Mouse (Mus musculus) embryo, embryonic 10.5 days (tissue): ENCODE results near the gene Mydgf.
A peak's percentile ranks its signal among the peaks of the same experiment; 100 is the strongest.

Source experiments
- DNase-seq: peaks from one replicate; pipeline ENCODE4 v3.0.0-alpha.2; 2015; ENCODE audit warnings: low spot score

The Mydgf gene

DNA sequence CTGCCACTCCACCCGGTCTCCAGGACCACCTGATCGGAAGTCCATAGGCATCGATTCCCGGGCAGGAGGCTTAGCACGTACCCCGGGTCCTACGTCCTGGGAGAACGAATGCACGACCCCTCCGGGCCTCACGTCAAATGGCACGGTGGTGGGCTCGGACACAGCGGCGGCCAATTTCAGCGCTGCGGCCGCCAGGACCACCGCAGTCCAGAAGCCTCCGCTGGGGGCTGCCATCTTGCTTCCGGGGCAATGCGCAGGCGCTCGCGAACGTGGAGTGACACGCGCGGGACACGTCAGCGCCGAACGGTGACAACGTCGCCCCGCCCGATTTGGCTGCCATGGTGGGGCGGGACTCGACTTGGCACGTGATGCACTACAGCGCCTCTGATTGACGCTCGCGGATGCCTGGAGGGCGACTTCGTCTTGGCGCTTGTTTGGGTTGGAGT, at the start of gene Mydgf:
Gene Mydgf (minus strand): TSS at position 263 of the 446 bp plus-strand sequence.
- DNase-seq = peak; percentile 96

DNA sequence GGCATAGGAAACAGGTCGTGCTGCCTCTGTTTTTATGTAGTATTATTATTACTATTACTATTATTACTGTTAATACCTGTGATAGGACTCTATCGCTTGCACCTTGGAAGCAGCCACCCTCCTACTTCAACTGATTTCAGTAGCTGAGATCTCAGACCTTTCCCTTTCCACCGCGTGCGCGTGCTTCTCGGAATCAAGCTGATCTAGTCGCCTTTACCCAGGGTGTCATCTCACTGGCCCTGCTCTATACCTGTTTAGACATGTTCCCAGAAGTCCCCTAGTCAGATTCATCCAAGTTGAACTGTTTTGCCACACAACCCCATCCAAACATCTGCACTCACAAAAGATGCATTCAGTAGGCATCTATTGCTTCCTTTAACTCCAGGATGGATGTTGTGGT, 49.7 kb upstream of the Mydgf start:
- no peak for DNase-seq

DNA sequence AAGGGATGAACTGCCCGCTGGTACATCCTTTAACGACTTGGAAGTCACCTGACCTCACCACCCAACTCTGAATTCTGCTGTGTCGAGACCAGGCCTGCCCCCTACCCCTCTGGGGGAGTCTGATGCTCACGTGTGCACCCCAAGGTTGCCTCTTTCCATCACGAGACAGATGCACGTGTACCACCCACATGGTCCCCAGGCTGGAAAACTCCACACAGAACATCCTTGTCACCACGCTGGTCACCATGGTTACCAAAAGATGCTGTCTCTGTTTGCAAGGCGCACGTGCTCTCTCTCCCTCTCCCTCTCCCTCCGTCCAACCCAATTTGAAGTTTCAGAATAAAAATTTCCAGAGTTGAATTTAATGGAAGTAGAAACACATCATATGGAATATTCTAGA, 46.2 kb upstream of the Mydgf start:
- DNase-seq = no peak

DNA sequence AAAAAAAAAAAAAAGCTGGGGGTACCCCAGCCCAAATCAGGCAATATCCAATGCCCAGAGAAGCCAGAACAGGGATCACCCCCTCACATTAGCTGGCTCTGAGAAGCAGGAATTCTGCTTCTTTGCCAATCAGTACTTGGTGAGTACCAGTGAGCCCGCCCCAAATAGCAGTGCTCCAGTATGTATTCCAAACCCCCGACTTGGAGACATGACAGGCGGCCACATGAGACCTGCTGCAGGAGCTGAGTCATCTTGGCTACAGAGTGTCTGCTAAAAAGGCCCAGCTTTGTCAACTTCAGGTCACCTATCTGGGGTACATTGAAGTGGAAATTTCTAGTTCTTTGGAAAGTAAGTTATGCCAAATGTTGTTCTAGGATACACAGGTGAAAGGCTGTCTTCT, 42.8 kb upstream of the Mydgf start:
- DNase-seq = no peak

DNA sequence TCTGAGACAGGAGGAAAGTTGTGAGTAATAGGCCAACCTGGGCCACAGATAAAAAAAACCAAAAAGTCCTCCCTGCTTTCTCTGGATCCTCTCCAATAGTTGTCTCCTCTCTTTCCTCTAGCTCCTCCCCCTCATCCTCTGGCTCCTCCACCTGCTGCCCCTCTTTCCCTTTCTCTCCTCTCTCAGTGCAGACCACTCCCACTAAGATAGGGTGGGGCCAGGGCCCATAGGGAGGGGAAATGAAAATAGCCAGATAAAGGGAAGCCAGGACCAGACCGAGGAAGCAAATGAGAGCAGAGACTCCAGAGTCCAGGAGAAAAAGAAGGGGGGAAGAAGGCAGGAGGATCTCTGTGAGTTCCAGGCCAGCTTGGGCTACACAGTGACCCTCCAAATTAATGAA, 41.2 kb upstream of the Mydgf start:
- no peak for DNase-seq

DNA sequence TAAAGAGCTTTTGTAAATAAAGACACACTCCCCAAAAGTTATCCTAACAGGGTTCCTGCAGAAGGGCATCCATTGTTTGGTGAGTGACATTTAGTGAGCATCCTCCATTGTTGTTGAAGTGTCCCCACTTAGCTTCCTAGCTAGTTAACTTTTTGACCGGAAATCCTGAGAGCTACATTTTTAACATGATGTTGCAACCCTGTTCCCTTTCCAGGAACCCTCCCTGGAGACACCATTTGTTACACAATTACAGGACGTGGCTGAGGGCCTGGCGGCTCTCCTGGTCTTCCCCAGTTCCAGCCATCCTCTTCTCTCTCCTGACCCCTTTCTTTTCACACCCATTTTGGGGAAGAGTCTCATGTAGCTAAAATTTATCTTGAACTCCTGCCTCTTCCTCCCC, 36.1 kb upstream of the Mydgf start:
- no peak for DNase-seq

DNA sequence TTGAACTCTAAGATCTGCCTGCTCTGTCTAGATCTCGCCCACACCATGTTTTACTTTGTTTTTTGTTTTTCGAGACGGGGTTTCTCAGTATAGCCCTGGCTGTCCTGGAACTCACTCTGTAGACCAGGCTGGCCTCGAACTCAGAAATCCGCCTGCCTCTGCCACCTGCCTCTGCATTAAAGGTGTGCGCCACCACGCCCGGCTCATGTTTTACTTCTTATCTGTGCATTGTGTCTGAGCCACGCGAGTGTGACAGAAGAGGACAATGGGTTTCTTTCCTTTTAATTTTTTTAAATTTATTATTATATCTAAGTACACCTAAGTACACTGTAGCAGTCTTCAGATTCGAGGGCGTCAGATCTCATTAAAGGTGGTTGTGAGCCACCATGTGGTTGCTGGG, 35.5 kb upstream of the Mydgf start:
- DNase-seq = no peak

DNA sequence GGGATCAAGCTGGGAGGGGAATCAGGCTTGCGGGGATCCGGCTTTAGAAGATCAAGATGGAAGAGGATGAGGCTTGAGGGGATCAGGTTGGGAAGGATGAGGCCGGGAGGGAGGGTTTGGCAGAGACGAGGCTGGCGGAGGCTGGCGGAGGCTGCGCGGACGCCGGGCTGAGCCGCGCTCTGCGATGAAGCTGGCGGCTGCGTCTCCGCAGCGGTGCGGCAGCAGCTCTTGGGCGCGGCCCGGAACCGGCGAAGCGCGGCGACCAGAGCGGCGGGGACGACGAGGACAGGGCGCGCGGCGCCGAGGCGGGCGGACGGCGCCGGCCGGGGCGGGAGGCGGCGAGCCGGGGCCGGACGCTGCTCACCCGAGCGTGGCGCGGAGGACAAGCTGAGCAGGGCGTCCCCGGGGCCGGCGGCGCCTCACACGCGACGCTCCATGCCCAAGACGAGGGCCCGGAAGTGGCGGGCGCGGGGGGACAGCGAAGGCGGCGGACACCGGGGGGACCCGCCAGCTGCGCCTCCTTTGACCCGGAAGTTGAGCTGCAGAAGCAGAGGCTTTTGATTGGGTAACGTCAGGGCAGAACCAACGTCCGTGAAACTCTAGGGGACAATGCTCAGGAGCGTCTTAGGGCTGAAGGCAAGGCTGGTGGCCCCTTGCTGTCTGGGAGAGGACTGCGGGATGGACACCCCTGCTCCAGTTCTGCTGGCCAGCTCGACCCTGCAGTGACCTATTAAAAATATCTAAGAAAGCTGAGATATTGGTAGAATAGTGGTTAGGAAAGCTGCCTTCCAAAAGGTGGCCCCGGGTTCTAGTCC, 34.9 kb upstream of the Mydgf start, which contains the start of gene Dpp9:
Gene Dpp9 (minus strand): TSS at position 529 of the 815 bp plus-strand sequence.
- peak; percentile 97 for DNase-seq

DNA sequence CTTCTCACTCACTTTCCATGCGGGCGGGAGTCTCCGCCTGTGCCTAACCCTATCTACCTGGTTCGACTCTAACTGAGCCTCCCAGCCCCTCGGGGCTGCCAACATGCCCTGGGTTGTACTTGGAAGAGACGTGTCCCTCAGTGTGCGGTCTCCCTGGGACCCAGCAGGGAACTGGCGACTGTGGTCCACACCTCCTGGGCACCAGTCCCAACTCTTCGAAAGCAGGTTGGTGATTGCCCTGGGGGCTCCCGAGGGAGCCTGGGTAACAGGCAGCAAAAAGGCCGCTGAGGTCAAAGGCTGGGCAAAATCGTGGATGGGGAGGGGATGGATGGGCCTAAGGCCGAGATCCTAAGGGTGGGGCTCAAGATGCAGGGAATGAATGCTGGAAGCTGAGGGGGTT, 34.0 kb upstream of the Mydgf start:
- no peak for DNase-seq

DNA sequence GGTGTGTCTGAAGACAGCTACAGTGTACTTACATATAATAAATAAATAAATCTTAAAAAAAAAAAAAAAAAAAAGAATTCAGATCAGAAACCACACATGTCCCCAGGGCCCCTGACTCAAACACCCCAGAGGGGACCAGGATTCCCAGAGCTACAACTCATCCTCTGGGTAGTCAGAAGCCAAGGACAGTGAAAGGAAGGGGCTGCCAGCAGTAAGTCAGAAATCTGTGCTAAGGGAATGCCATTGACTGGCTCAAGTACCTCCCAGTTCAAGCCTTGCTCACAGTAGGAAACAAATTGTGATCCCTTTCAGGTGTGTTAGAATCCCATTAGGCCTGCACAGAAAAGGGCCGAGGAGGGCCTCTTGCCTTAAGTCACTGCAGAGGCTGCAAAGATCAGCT, 30.5 kb upstream of the Mydgf start:
- DNase-seq = no peak

DNA sequence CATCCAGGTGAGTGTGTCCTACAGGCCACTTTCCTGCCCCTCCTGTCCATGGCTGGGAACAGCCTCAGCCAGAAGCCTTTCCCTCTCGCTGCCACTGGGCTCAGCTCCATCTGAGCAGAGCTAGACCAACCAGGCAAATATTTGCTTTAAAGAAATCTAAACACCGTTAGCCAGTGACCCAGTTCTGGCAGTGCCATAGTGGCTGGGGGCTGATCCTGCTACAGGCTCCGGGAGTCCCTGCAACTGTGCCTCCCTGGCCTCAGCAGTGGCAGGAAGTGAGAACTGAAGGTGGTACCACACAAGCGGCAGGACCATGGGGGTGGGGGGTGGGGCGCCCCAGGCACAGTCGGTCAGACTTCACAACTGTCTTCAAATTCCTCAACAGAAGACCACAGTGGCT, 29.0 kb upstream of the Mydgf start:
- DNase-seq = no peak

DNA sequence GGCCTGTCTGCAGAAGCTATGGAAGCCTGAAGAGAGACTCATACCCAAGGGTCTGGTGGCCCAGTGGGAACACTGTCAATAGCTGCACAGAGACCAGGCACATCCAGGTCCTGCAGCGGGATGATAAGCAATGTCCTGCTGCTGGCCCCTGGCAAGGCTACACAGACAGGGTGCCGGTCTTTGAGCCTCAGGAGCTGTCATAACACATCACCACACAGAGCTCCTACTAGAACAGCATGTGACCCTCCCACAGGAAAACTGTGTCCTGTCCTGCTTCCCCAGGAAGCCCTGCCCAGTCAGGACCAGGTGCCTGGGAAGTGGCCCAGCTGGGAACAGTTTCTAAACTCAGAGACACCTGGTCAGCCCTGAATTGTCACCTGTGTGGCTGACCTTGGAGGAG, 27.4 kb upstream of the Mydgf start:
- no peak for DNase-seq

DNA sequence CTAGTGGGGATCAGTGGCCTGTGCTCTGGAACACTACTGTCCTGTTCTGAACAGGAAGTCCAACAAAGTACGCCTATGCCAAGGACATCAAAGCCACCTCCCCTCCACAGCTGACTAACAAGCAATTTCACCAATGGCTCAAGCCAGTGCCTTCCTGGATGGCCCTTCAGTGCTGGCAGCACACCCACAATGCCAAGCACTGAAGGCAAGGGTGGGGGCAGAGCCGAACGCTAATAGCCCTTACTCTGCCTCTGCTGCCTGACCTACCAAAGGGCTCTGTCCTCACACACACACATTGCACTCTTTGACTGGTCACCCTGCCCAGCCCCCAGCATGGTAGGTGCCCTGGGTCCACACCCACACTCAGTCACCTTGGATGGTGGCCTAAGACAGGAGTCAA, 25.1 kb upstream of the Mydgf start:
- DNase-seq = no peak

DNA sequence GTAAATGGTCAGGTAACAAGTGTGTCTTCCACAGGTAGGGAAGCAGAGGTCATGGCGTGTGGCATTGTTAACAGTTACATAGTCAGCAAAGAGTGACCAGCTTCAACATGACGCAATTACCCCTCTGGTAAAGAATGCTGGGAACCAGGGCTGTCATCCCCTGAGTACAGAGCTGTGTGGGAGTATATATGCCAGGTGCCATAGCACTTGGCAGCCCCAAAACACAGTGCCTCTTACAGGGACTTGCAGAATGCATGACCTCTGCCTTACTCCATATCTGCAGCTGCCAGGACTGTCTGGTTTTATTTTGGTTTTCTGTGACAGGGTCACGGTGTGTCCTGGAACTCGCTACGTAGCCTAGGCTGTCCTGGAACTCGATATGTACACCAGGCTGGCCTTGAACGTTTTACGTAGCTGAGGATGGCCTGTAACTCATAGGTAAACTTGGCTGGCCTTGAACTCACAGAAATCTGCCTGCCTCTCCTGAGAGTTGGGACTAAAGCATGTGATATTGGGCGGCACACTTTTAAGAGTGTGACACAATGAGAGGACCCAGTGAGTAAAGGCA, 24.3 kb upstream of the Mydgf start:
- DNase-seq = no peak

DNA sequence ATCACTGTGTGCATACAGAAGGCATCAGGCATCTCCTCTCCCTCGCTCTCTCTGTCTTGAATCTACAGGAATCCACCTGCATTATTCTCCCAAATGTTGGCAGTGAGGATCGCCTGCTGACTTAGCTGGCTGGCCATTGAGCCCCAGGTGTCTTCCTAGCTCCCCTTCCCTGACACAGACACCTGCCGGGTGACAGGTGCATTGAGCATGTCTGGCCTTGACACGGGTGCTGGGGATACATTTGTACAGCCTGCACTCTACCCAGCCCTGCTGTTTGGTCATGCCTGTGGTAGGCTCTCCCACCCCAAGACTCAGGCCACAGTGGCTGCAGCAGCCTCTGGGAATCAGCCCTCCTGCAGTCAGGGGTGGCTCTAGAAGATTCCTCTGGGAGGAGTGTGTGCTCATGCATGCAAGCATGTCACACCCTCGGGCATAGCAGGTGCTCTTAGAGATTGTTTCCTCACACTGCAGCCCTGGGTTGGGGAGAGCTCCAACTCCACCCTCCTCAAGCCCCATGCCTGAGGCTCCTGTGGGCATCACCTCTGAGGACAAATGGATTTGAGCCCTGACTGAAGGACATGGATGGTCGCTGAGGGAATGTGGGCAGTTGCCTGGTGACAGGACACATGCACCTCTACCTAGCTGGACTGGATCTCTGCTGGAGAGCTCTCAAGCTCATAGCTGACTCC, 23.4 kb upstream of the Mydgf start:
- no peak for DNase-seq

DNA sequence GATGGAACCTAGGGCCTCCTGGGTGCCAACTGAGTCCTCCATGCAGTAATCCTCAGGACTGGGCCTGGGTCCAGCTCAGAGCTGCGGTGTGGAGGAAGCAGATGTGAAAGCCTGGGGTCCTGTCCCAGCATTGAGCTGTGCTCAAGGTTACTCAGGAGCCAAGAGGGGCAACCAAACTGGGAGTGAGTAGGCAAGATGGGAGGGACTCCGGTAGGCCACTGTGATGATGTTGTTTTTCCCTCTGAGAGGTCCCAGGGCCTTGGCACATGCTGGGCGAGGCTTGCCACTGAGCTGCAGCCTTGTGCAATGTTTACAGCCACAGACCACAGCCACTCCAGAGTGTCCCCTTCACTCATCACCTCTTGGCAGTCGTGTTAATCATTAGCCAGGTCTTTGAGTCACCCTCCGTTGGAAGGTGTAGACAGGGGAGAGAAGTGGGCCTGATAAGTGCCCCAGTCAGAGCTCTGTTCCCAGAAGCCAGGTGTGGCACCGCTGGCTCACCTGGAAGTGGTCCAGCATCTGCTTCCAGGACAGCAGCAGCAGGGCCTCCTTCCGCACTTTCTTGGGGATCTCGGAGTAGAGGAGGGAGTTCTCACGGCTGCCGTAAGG, 22.7 kb upstream of the Mydgf start:
- DNase-seq = no peak

DNA sequence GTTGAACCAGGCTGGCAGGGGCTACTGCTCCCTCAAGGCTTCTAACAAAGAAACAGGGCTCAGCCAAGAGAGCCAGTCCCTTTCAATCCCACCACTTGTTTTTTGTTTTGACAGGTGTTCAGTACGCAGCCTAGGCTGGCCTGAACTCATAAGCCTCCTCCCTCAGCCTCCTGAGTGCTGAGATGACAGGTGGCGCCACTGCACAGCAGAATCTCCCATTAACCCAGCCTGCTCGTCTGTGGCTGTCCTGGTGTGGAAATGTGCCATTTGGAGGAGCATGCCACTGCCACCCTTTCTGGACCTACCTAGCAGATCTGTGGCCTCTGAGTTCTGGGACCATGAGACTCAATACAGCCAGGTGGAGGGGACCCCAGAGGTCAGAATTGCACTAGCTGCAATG, 20.0 kb upstream of the Mydgf start:
- no peak for DNase-seq

DNA sequence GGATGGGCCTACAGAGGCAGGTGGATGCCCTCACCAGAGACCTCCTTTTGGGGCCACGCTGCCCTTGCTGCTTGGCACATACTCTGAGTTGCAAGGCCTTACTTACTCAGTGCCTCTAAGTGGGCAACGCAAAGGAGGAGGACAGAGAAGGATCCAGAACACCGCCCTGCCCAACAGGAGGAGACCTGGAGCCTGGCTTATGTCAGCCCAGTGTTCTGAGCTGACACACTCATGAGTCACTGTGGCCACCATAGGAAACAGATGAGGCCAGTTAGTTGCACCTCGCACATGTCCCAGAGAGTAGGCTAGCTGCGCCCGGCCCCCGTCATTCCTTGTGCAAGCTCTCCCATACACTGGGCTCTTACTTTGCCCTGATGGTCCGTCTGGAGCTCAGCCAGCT, 18.8 kb upstream of the Mydgf start:
- DNase-seq = no peak

DNA sequence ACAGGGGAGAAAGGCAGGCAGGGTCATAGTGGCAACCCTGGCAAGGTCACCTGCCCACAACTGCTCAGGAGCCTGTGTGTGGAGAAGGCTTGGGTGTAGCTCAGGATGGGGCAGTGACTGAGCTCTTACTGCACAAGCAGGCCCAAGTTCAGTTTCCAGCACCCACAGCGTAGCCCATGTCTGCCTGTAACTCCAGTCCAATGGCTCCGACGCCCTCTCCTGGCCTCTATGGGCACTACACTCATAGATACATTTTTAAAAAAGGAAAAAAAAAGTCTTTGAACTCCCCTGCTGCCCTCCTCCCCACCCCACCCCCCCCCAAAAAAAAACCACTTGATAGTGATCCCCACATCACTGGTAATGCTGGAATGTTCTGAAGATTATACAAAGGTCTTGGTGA, 17.9 kb upstream of the Mydgf start:
- no peak for DNase-seq

DNA sequence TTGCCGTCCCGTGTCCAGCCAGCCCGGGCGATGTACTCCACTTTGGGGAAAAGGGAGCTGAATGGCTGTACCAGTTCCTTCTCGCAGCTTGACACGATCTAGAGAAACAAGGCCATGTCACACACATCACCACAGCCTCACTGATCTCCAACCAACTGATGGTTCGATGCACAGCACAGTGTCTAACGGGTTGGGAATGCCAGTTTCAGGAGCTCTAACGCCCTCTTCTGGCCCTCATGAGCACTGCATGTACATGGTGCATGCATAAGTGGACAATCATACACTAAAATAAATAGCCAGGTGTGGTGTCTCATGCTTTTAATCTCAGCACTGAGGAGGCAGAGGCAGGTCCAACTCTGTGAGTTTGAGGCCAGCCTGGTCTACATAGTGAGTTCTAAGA, 16.9 kb upstream of the Mydgf start:
- DNase-seq = no peak

DNA sequence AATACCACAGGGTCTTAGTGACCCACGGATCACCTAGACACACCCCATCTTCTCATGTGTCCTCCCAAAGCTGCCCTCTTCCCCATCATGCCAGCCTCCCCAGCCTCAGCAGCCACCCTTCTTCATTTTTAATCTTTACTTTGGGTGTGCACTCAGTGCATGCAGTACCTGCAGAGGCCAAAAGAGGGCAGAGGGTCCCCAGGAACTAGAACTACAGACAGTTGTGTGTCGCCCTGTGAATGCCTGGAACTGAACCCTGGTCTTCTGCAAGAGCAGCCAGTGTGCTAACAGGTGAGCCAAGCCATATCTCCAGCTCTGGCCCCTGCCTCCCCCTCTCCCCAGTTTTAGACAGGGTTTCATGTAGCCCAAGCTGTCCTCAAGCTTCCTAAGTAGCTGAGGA, 13.1 kb upstream of the Mydgf start:
- DNase-seq = no peak

DNA sequence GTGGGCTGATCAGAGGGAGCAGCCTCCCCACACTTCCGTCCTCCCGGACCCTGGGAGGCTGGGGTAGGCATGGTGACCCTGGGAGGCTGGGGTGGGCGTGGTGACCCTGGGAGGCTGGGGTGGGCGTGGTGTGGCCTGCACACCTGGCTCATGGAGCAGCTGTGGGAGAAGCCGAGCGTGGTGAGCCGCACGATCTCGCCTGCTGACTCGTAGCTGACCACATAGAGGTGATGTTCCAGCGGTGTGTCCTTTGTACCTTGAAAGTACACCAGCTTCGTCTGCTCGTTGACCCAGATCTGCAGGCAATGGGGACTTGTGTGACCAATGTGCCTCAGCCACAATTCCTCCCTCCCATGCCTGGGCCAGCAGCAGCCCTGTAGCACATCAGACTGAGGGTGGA, 11.0 kb upstream of the Mydgf start:
- DNase-seq = no peak

DNA sequence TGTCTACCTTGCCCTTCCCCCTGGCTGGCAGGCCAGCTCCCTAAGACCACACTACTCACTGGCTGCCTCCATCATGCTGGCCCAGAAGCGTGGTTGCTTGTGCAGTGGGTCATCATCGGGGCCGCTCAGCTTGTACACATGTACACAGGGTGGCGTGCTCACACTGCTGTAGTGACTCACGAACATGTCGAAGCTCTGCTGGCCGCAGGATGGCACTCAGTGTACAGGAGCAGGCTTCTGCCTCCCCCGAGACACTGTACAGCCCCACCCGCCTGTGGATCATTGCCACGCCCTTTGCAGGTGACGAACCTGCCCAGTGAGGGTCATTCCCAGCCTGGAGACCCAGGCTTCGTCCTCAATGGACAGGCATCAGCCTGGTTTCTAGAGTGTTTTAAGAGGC, 10.6 kb upstream of the Mydgf start:
- DNase-seq = no peak
